Mouse (Mus musculus) activated CD4-positive, CD25-positive, alpha-beta regulatory T cell, adult 9 weeks (primary cell): ENCODE results near the gene Gm13040. TPM values are rescaled to one million over a fixed set of nuclear protein-coding genes. Genes with fewer than 3 reads are reported as not detected.

Source experiments
- polyA plus RNA-seq: library from polyadenylated mRNA; unstranded; fragments of 100-300 nt; shearing (Covaris generic); gene quantifications from one replicate; pipeline ENCODE4 v1.2.1, GENCODE M21; 2017

The Gm13040 gene
- not detected for polyA plus RNA-seq

DNA sequence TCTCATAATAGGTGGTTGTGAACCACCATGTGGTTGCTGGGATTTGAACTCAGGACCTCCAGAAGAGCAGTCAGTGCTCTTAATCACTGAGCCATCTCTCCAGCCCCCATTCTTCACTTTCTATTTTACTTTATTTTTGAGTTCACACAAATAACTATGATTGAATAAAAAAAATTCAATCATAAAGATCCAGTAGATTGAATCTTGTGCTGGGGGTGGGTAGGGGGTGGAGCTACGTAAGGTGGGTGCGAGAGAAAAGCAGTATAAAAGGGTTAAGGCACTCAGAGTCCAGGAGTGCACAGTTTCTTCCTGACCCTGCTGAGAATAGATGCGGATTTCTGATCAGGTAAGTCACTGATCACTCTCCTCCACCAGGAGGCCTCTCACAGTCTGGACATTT lies at the start of gene Gm13040:
TSS of gene Gm13040 (plus strand) at position 301 of the 400 bp plus-strand sequence.

DNA sequence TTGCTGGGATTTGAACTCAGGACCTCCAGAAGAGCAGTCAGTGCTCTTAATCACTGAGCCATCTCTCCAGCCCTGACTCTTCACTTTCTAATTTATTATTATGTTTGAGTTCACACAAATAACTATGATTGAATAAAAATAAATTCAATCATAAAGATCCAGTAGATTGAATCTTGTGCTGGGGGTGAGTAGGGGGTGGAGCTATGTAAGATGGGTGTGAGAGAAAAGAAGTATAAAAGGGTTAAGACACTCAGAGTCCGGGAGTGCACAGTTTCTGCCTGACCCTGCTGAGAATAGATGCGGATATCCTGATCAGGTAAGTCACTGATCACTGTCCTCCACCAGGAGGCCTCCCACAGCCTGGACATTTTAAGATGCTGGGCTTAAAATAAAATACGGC lies 24.7 kb upstream of the Gm13040 start, which contains the start of gene Gm13043:
TSS of gene Gm13043 (plus strand) at position 301 of the 400 bp plus-strand sequence.

DNA sequence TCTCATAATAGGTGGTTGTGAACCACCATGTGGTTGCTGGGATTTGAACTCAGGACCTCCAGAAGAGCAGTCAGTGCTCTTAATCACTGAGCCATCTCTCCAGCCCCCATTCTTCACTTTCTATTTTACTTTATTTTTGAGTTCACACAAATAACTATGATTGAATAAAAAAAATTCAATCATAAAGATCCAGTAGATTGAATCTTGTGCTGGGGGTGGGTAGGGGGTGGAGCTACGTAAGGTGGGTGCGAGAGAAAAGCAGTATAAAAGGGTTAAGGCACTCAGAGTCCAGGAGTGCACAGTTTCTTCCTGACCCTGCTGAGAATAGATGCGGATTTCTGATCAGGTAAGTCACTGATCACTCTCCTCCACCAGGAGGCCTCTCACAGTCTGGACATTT lies 15.6 kb downstream of the Gm13040 start, which contains the start of the genes BC080695 and Gm13057:
TSS of gene BC080695 (plus strand) at position 301 of the 400 bp plus-strand sequence.
TSS of gene Gm13057 (plus strand) at position 310 of the 400 bp plus-strand sequence.

Other genes starting within 250 kb of the Gm13040 start
- gene Pdpn, start 236.4 kb upstream of the Gm13040 start, polyA plus RNA-seq = not detected
- not detected for gene Lrrc38, start 186.2 kb upstream of the Gm13040 start, polyA plus RNA-seq
- gene Pramel1, start 141.5 kb upstream of the Gm13040 start, polyA plus RNA-seq = not detected
- 48.2 TPM for gene Pramef8, start 123.5 kb upstream of the Gm13040 start, polyA plus RNA-seq
- not detected for gene Oog4, start 85.6 kb upstream of the Gm13040 start, polyA plus RNA-seq
- not detected for gene Gm13043, start 24.6 kb upstream of the Gm13040 start, polyA plus RNA-seq
- not detected for gene BC080695, start 15.7 kb downstream of the Gm13040 start, polyA plus RNA-seq
- not detected for gene Gm13057, start 15.8 kb downstream of the Gm13040 start, polyA plus RNA-seq
- gene Gm13083, start 79.0 kb downstream of the Gm13040 start, polyA plus RNA-seq = not detected
- not detected for gene Gm13088, start 121.3 kb downstream of the Gm13040 start, polyA plus RNA-seq
- not detected for gene Gm13089, start 166.8 kb downstream of the Gm13040 start, polyA plus RNA-seq
- not detected for gene Gm13078, start 183.5 kb downstream of the Gm13040 start, polyA plus RNA-seq